In genomic region chr13:39526469-39526868, GRCm38 (mm10) we compare ENCODE assay signal across 11 mouse cellular contexts.
A peak's percentile ranks its signal among the peaks of the same experiment; 100 is the strongest.
DNase-seq lines count a peak whose midpoint lies in the region; ATAC-seq and TF ChIP-seq lines count a peak whose summit lies in the region.
"Had no signal": no experiment of that assay in that cellular context is flagged by ENCODE, and none has a peak within 500 bp of the region (broad histone marks: within the 10 kb centered on the region; RNA-seq: fewer than 3 reads in every experiment).

No protein-coding gene starts in this region.

- H3K9me3 ChIP-seq in forebrain, postnatal 0 days (ENCODE audit: low read length), result 0 out of 2 replicates have a peak, but pooled peaks cover 2% of the 10 kb centered on the region
- H3K9me3 ChIP-seq in forebrain, embryonic 10.5 days, result no peaks in the 10 kb centered on the region
- no peaks in the 10 kb centered on the region for H3K9me3 ChIP-seq in liver, embryonic 14.5 days (ENCODE audit: control insufficient read depth, low read length)
- H3K9me3 ChIP-seq in MEL (replicated peaks; ENCODE audit: insufficient read depth, low read length), result no peaks in the 10 kb centered on the region

- 90% methylated on average over 1 of the region's 1 CpGs for WGBS in forebrain, postnatal 0 days
- 89% methylated on average over 1 of the region's 1 CpGs for WGBS in forebrain, embryonic 10.5 days
- 55% methylated on average over 1 of the region's 1 CpGs for WGBS in liver, embryonic 14.5 days (ENCODE audit: insufficient replicate concordance)

- no peak for ATAC-seq in forebrain, postnatal 0 days
- ATAC-seq in liver, embryonic 14.5 days (ENCODE audit: insufficient read depth), result no peak
- ATAC-seq in erythroid progenitor cell, adult 5-6 weeks (replicated peaks; ENCODE audit: low FRiP score, poor library complexity, severe bottlenecking), result no peak

- no peak overlapping the region for H3K4me3 ChIP-seq in forebrain, postnatal 0 days (ENCODE audit: low read depth, low read length)
- no peak overlapping the region for H3K4me3 ChIP-seq in forebrain, embryonic 10.5 days
- no peak overlapping the region for H3K4me3 ChIP-seq in liver, embryonic 14.5 days (ENCODE audit: insufficient read depth in 1 of 2, low read depth in 2 of 2, low read length in 2 of 2)
- H3K4me3 ChIP-seq in MEL (ENCODE audit: control insufficient read depth in 1 of 2, insufficient read depth in 1 of 2, low read depth in 2 of 2, low read length in 2 of 2), result no peak overlapping the region
- H3K4me3 ChIP-seq: myocyte had no signal

- TF ChIP-seq CTCF in forebrain, postnatal 0 days (IDR thresholded peaks at IDR 0.05; ENCODE audit: low read depth), result peak; percentile 49
- TF ChIP-seq CTCF in liver, embryonic 14.5 days (IDR thresholded peaks at IDR 0.05; ENCODE audit: low read depth), result peak; percentile 31; the same call in 1 of the 2 replicates
- 0 out of 6 replicates have a peak, but pooled peaks of 1 of the 3 experiments have one; percentile 12 for TF ChIP-seq CTCF in MEL (IDR thresholded peaks at IDR 0.05 in 2 of 3, conservative IDR thresholded peaks at IDR 0.05 in 1 of 3; ENCODE audit: control insufficient read depth in 1 of 3, insufficient read depth in 1 of 3, low read depth in 2 of 3, low read length in 3 of 3, poor library complexity in 1 of 3, severe bottlenecking in 1 of 3)

- H3K9ac ChIP-seq in forebrain, postnatal 0 days, result no peak overlapping the region
- H3K9ac ChIP-seq in liver, embryonic 14.5 days (replicated peaks), result no peak overlapping the region
- no peak overlapping the region for H3K9ac ChIP-seq in MEL (ENCODE audit: control insufficient read depth, low read depth, low read length, poor library complexity, severe bottlenecking)

- DNase-seq in forebrain, postnatal 0 days, result no peak
- DNase-seq in forebrain, embryonic 10.5 days (ENCODE audit: extremely low spot score, low spot score), result no peak
- no peak for DNase-seq in liver, embryonic 14.5 days (ENCODE audit: low read depth in 3 of 3, low spot score in 3 of 3)
- DNase-seq in liver (no peak), MEL (ENCODE audit: low read depth, low spot score) (peak; percentile 2)
- DNase-seq in kidney, postnatal 25 days, result peak; percentile 14 to 39
- no peak for DNase-seq in layer of hippocampus, adult 11-12 months (ENCODE audit: low spot score)
- DNase-seq: cerebellum, adult 11-12 months had no signal

- TF ChIP-seq EP300 in liver, embryonic 14.5 days (IDR thresholded peaks at IDR 0.05; ENCODE audit: low read depth), result no peak
- TF ChIP-seq EP300 in MEL (IDR thresholded peaks at IDR 0.05; ENCODE audit: low read depth in 1 of 2, low read length in 2 of 2), result no peak

- no peak for TF ChIP-seq POLR2A in MEL (IDR thresholded peaks at IDR 0.05; ENCODE audit: control insufficient read depth in 1 of 2, insufficient read depth in 1 of 2, low read depth in 1 of 2, low read length in 2 of 2, poor library complexity in 1 of 2)

- no peaks in the 10 kb centered on the region for H3K27me3 ChIP-seq in forebrain, postnatal 0 days (ENCODE audit: insufficient read depth, low read length)
- peaks cover 89% of the 10 kb centered on the region for H3K27me3 ChIP-seq in forebrain, embryonic 10.5 days (ENCODE audit: poor library complexity, severe bottlenecking)
- H3K27me3 ChIP-seq in liver, embryonic 14.5 days (ENCODE audit: control insufficient read depth, insufficient read depth, low read length), result no peaks in the 10 kb centered on the region
- H3K27me3 ChIP-seq in MEL (ENCODE audit: control insufficient read depth in 1 of 2, insufficient read depth in 2 of 2, low read length in 2 of 2), result no peaks in the 10 kb centered on the region

- no peaks in the 10 kb centered on the region for H3K36me3 ChIP-seq in forebrain, postnatal 0 days (ENCODE audit: insufficient read depth)
- H3K36me3 ChIP-seq in forebrain, embryonic 10.5 days (replicated peaks), result no peaks in the 10 kb centered on the region
- H3K36me3 ChIP-seq in liver, embryonic 14.5 days (replicated peaks; ENCODE audit: control insufficient read depth, insufficient read depth, low read depth), result no peaks in the 10 kb centered on the region
- no peaks in the 10 kb centered on the region for H3K36me3 ChIP-seq in MEL (ENCODE audit: control insufficient read depth in 1 of 2, insufficient read depth in 2 of 2, low read length in 2 of 2)

- no peak overlapping the region for H3K4me2 ChIP-seq in forebrain, postnatal 0 days (ENCODE audit: low read depth)
- no peak overlapping the region for H3K4me2 ChIP-seq in liver, embryonic 14.5 days (ENCODE audit: low read depth)

- H3K4me1 ChIP-seq in forebrain, postnatal 0 days (ENCODE audit: insufficient read depth), result no peaks in the 10 kb centered on the region
- H3K4me1 ChIP-seq in forebrain, embryonic 10.5 days, result peaks cover 28% of the 10 kb centered on the region
- H3K4me1 ChIP-seq in liver, embryonic 14.5 days (replicated peaks; ENCODE audit: control insufficient read depth in 2 of 2, insufficient read depth in 2 of 2, low read length in 1 of 2), result no peaks in the 10 kb centered on the region
- H3K4me1 ChIP-seq in MEL (ENCODE audit: control insufficient read depth in 1 of 2, insufficient read depth in 2 of 2, low read length in 2 of 2), result no peaks in the 10 kb centered on the region

- no peak for TF ChIP-seq RAD21 in MEL (IDR thresholded peaks at IDR 0.05; ENCODE audit: low read depth, low read length)

- no peaks in the 10 kb centered on the region for H3K79me2 ChIP-seq in MEL (ENCODE audit: control insufficient read depth, insufficient read depth, low read length, poor library complexity)

- no peak overlapping the region for H3K27ac ChIP-seq in forebrain, postnatal 0 days (ENCODE audit: low read depth, low read length)
- no peak overlapping the region for H3K27ac ChIP-seq in forebrain, embryonic 10.5 days
- no peak overlapping the region for H3K27ac ChIP-seq in liver, embryonic 14.5 days
- H3K27ac ChIP-seq in MEL (ENCODE audit: control insufficient read depth, low read depth, low read length), result no peak overlapping the region
- H3K27ac ChIP-seq: macrophage had no signal

TF ChIP-seq in MEL, 35 proteins besides CTCF, POLR2A, EP300 and RAD21:
- TF ChIP-seq SMC3 (IDR thresholded peaks at IDR 0.05; ENCODE audit: low read depth, low read length) (0 out of 2 replicates have a peak, but pooled peaks have one; percentile 20), MYC (IDR thresholded peaks at IDR 0.05; ENCODE audit: low read depth, low read length) (no peak)

Comparison
In these comparisons a context has a peak if more than half of its experiments do, and no peak if none do; other contexts are left out.
1. DNase-seq: peak in MEL (single experiment) and kidney, postnatal 25 days (2 of 2); none in forebrain, postnatal 0 days (single experiment), forebrain, embryonic 10.5 days (single experiment), liver, embryonic 14.5 days (0 of 3), liver (single experiment) and layer of hippocampus, adult 11-12 months (single experiment).